Mouse (Mus musculus) MEL (cell line): ENCODE measurements around the gene Insig1. TPM values are rescaled to one million over a fixed set of nuclear protein-coding genes. Genes with fewer than 3 reads are reported as not detected.

Experiments used
- DNase-seq: peaks from one replicate; pipeline ENCODE4 v3.0.0; 2011; ENCODE audit warnings: low read depth, low spot score
- H3K27ac ChIP-seq: 2 replicates; pipeline ENCODE4 v1.5.1; 2012; ENCODE audit warnings: low read depth, mild to moderate bottlenecking, control low read depth, low read length, moderate library complexity; ENCODE audit not compliant: control insufficient read depth
- H3K27me3 ChIP-seq, 2 experiments: fragments of 150-350 bp in 1 of 2; sonication (generic) in 1 of 2; 2 replicates each; pipeline ENCODE4 v1.6.1; 2012; ENCODE audit warnings: low read length in 2 of 2, mild to moderate bottlenecking in 2 of 2, improper control_type of control experiment in 1 of 2, moderate library complexity in 1 of 2; ENCODE audit not compliant: insufficient read depth in 2 of 2, control insufficient read depth in 1 of 2
- H3K36me3 ChIP-seq, 2 experiments: 2 replicates each; pipeline ENCODE4 v1.6.1; 2012 to 2014; ENCODE audit warnings: low read length in 2 of 2, improper control_type of control experiment in 1 of 2, inconsistent platforms in 1 of 2, mild to moderate bottlenecking in 1 of 2; ENCODE audit not compliant: insufficient read depth in 2 of 2, control insufficient read depth in 1 of 2
- H3K4me1 ChIP-seq, 2 experiments: fragments of 150-350 bp in 1 of 2; sonication (generic) in 1 of 2; 2 replicates each; pipeline ENCODE4 v1.6.1; 2012; ENCODE audit warnings: low read length in 2 of 2, improper control_type of control experiment in 1 of 2, mild to moderate bottlenecking in 1 of 2; ENCODE audit not compliant: insufficient read depth in 2 of 2, control insufficient read depth in 1 of 2
- H3K4me3 ChIP-seq, 2 experiments: fragments of 150-350 bp in 1 of 2; sonication (generic) in 1 of 2; 2 replicates each; pipeline ENCODE4 v1.5.1; 2012; ENCODE audit warnings: low read depth in 2 of 2, low read length in 2 of 2, mild to moderate bottlenecking in 2 of 2, moderate library complexity in 2 of 2, control low read depth in 1 of 2, improper control_type of control experiment in 1 of 2; ENCODE audit not compliant: control insufficient read depth in 1 of 2, insufficient read depth in 1 of 2
- H3K79me2 ChIP-seq: 2 replicates; pipeline ENCODE4 v1.6.1; 2012; ENCODE audit warnings: mild to moderate bottlenecking, low read length, moderate library complexity; ENCODE audit not compliant: control insufficient read depth, poor library complexity, insufficient read depth
- H3K9ac ChIP-seq: 2 replicates; pipeline ENCODE4 v1.6.1; 2012; ENCODE audit warnings: low read depth, mild to moderate bottlenecking, control low read depth, low read length, moderate library complexity; ENCODE audit not compliant: control insufficient read depth, poor library complexity, severe bottlenecking
- H3K9me3 ChIP-seq: fragments of 150-350 bp; sonication (generic); replicated peaks from 2 replicates; pipeline ENCODE4 v1.6.1; 2012; ENCODE audit warnings: mild to moderate bottlenecking, low read length, improper control_type of control experiment, moderate library complexity; ENCODE audit not compliant: insufficient read depth
- CHD1 ChIP-seq: IDR thresholded peaks from 2 replicates; pipeline ENCODE4 v1.6.1; 2012; ENCODE audit warnings: low read depth, mild to moderate bottlenecking, inconsistent platforms, low read length, improper control_type of control experiment
- CTCF ChIP-seq, 3 experiments: IDR thresholded peaks in 2 of 3; conservative IDR thresholded peaks in 1 of 3; 2 replicates each; pipeline ENCODE4 v1.5.1; 2011 to 2012; ENCODE audit warnings: low read length in 3 of 3, low read depth in 2 of 3, mild to moderate bottlenecking in 2 of 3, improper control_type of control experiment in 1 of 3, inconsistent platforms in 1 of 3, mixed read lengths in 1 of 3, moderate library complexity in 1 of 3; ENCODE audit not compliant: control insufficient read depth in 1 of 3, insufficient read depth in 1 of 3, poor library complexity in 1 of 3, severe bottlenecking in 1 of 3
- HCFC1 ChIP-seq: IDR thresholded peaks from 2 replicates; pipeline ENCODE4 v1.6.1; 2012; ENCODE audit warnings: low read depth, mild to moderate bottlenecking, inconsistent platforms, low read length, improper control_type of control experiment, moderate library complexity
- MAX ChIP-seq: IDR thresholded peaks from 2 replicates; pipeline ENCODE4 v1.6.1; 2011; ENCODE audit warnings: low read length, improper control_type of control experiment
- MAZ ChIP-seq: IDR thresholded peaks from 2 replicates; pipeline ENCODE4 v1.6.1; 2012; ENCODE audit warnings: low read depth, mild to moderate bottlenecking, inconsistent platforms, low read length, improper control_type of control experiment
- MYC ChIP-seq: IDR thresholded peaks from 2 replicates; pipeline ENCODE4 v1.6.1; 2011; ENCODE audit warnings: low read depth, mild to moderate bottlenecking, low read length, improper control_type of control experiment, moderate library complexity
- RAD21 ChIP-seq: IDR thresholded peaks from 2 replicates; pipeline ENCODE4 v1.6.1; 2011; ENCODE audit warnings: mild to moderate bottlenecking, low read depth, low read length, improper control_type of control experiment
- SMC3 ChIP-seq: IDR thresholded peaks from 2 replicates; pipeline ENCODE4 v1.6.1; 2011; ENCODE audit warnings: low read depth, low read length, improper control_type of control experiment
- UBTF ChIP-seq: IDR thresholded peaks from 2 replicates; pipeline ENCODE4 v1.6.1; 2012; ENCODE audit warnings: low read depth, mild to moderate bottlenecking, inconsistent platforms, low read length, improper control_type of control experiment, moderate library complexity, borderline replicate concordance; ENCODE audit not compliant: insufficient read depth
- ZC3H11A ChIP-seq: IDR thresholded peaks from 2 replicates; pipeline ENCODE4 v1.6.1; 2012; ENCODE audit warnings: low read depth, mild to moderate bottlenecking, inconsistent platforms, low read length, improper control_type of control experiment
- polyA plus RNA-seq, 2 experiments: library from polyadenylated mRNA; stranded (reverse) in 1 of 2; unstranded in 1 of 2; fragments of >175 nt in 1 of 2; fragments of >200 nt in 1 of 2; gene quantifications; 2 replicates each; pipeline versions ENCODE4 v1.2.1 to v1.2.4; 2012; ENCODE audit warnings: low replicate concordance in 2 of 2, low read depth in 1 of 2; ENCODE audit not compliant: insufficient read length in 2 of 2, insufficient read depth in 1 of 2, missing spikeins in 1 of 2
- total RNA-seq: library from RNA; depleted of rRNA; stranded (reverse); fragments of 300-350 nt; gene quantifications from 2 replicates; pipeline ENCODE4 v1.2.3, GENCODE M21; 2012

The Insig1 gene
- total and polyA plus RNA-seq, 3 experiments = 61.3 to 73.2 TPM; not detected in 1

- Histone ChIP-seq H3K4me1 (no peaks in the 10 kb centered on the region), H3K9me3 (no peaks in the 10 kb centered on the region), H3K36me3 (no peaks in the 10 kb centered on the region), H3K4me3 (no peak overlapping the region)
- TF ChIP-seq MYC (no peak), MAX (no peak), MAZ (no peak), CHD1 (no peak), UBTF (no peak), CTCF (IDR thresholded peaks at IDR 0.05 in 2 of 3, conservative IDR thresholded peaks at IDR 0.05 in 1 of 3; ENCODE audit: control insufficient read depth in 1 of 3, insufficient read depth in 1 of 3, low read depth in 2 of 3, low read length in 3 of 3, poor library complexity in 1 of 3, severe bottlenecking in 1 of 3) (no peak), HCFC1 (no peak)
- TF ChIP-seq, all 39 proteins: peak for 0
- Histone ChIP-seq H3K27me3 (peaks cover under 1 to 5% of the 10 kb centered on the region in 2 experiments), H3K9ac (no peak overlapping the region), H3K27ac (no peak overlapping the region), H3K79me2 (no peaks in the 10 kb centered on the region)
- no peak for DNase-seq
Observed at GRCm38 (mm10) chr5:28090547-28090946, 19.4 kb downstream of the Insig1 start.

GRCm38 (mm10) chr5:28092327-28092726, 21.2 kb downstream of the Insig1 start:
- no peak overlapping the region for H3K4me3 ChIP-seq
- H3K27ac ChIP-seq = no peak overlapping the region
- no peaks in the 10 kb centered on the region for H3K79me2 ChIP-seq
- peak; percentile 27 to 33 (median 32); a peak in 5 of 6 replicates for TF ChIP-seq CTCF (IDR thresholded peaks at IDR 0.05 in 2 of 3, conservative IDR thresholded peaks at IDR 0.05 in 1 of 3; ENCODE audit: control insufficient read depth in 1 of 3, insufficient read depth in 1 of 3, low read depth in 2 of 3, low read length in 3 of 3, poor library complexity in 1 of 3, severe bottlenecking in 1 of 3)
- no peak for TF ChIP-seq SMC3
- no peaks in the 10 kb centered on the region; a peak in 1 of 4 replicates for H3K27me3 ChIP-seq
- no peak overlapping the region for H3K9ac ChIP-seq
- no peak for DNase-seq
- H3K4me1 ChIP-seq = no peaks in the 10 kb centered on the region
- no peaks in the 10 kb centered on the region for H3K36me3 ChIP-seq
- H3K9me3 ChIP-seq = no peaks in the 10 kb centered on the region

GRCm38 (mm10) chr5:28093874-28094273, 22.7 kb downstream of the Insig1 start:
- peak; percentile 68 for DNase-seq
- Histone ChIP-seq H3K9ac (no peak overlapping the region), H3K9me3 (no peaks in the 10 kb centered on the region), H3K36me3 (no peaks in the 10 kb centered on the region), H3K4me3 (no peak overlapping the region), H3K27me3 (no peaks in the 10 kb centered on the region; a peak in 1 of 4 replicates), H3K27ac (no peak overlapping the region), H3K4me1 (no peaks in the 10 kb centered on the region), H3K79me2 (no peaks in the 10 kb centered on the region)
- TF ChIP-seq RAD21 = peak; percentile 85
- TF ChIP-seq SMC3 = peak; percentile 96
- peak; percentile 73 to 93 (median 91) for TF ChIP-seq CTCF (IDR thresholded peaks at IDR 0.05 in 2 of 3, conservative IDR thresholded peaks at IDR 0.05 in 1 of 3; ENCODE audit: control insufficient read depth in 1 of 3, insufficient read depth in 1 of 3, low read depth in 2 of 3, low read length in 3 of 3, poor library complexity in 1 of 3, severe bottlenecking in 1 of 3)
- TF ChIP-seq ZC3H11A = peak; percentile 78
- no peak for TF ChIP-seq HCFC1
